17 mouse cellular contexts compared by ENCODE assay signal in genomic region chr12:17493053-17493452, GRCm38 (mm10). TPM values are rescaled to one million over a fixed set of nuclear protein-coding genes. Genes with fewer than 3 reads are reported as not detected.
DNase-seq lines count a peak whose midpoint lies in the region; ATAC-seq and TF ChIP-seq lines count a peak whose summit lies in the region.
"Had no signal": no experiment of that assay in that cellular context is flagged by ENCODE, and none has a peak within 500 bp of the region (broad histone marks: within the 10 kb centered on the region; RNA-seq: fewer than 3 reads in every experiment).

No protein-coding gene starts in this region.

- no peaks in the 10 kb centered on the region for H3K27me3 ChIP-seq in kidney, postnatal 0 days (ENCODE audit: insufficient read depth, low read length)
- H3K27me3 ChIP-seq in liver, embryonic 16.5 days (ENCODE audit: control insufficient read depth, insufficient read depth, low read depth, low read length), result no peaks in the 10 kb centered on the region
- H3K27me3 ChIP-seq in heart, embryonic 11.5 days (ENCODE audit: control insufficient read depth, insufficient read depth, low read length), result no peaks in the 10 kb centered on the region; the same call in 1 of the 2 replicates
- H3K27me3 ChIP-seq: embryonic facial prominence, embryonic 12.5 days; forebrain, embryonic 13.5 days; heart, embryonic 13.5 days had no signal

- TF ChIP-seq CTCF in kidney, postnatal 0 days (IDR thresholded peaks at IDR 0.05; ENCODE audit: low read depth), result no peak

- 0 out of 2 replicates have a peak, but pooled peaks cover 3% of the 10 kb centered on the region for H3K4me1 ChIP-seq in kidney, postnatal 0 days (replicated peaks; ENCODE audit: insufficient read depth, low read length)
- H3K4me1 ChIP-seq in liver, embryonic 16.5 days (ENCODE audit: control insufficient read depth, low read depth, low read length), result peaks cover 11% of the 10 kb centered on the region
- H3K4me1 ChIP-seq in heart, embryonic 11.5 days (ENCODE audit: control insufficient read depth, insufficient read depth, low read length), result peaks cover 8% of the 10 kb centered on the region

- ATAC-seq in kidney, postnatal 0 days (replicated peaks; ENCODE audit: low FRiP score, low read depth), result 0 out of 2 replicates have a peak, but pooled peaks have one; percentile 12
- 0 out of 2 replicates have a peak, but pooled peaks have one; percentile 31 for ATAC-seq in erythroblast, adult 5-6 weeks (replicated peaks; ENCODE audit: low FRiP score, poor library complexity, severe bottlenecking)
- peak; percentile 58; the same call in 1 of the 2 replicates for ATAC-seq in liver, embryonic 16.5 days (ENCODE audit: low read depth)
- ATAC-seq in heart, embryonic 11.5 days (replicated peaks; ENCODE audit: insufficient number of reproducible peaks, low FRiP score, low TSS enrichment), result no peak
- ATAC-seq: forebrain, embryonic 13.5 days; forebrain, postnatal 0 days had no signal

- H3K9ac ChIP-seq in kidney, postnatal 0 days (ENCODE audit: low read depth, low read length), result no peak overlapping the region
- no peak overlapping the region for H3K9ac ChIP-seq in liver, embryonic 16.5 days (ENCODE audit: low read depth, low read length)
- H3K9ac ChIP-seq in heart, embryonic 11.5 days (ENCODE audit: low read depth, low read length), result no peak overlapping the region
- H3K9ac ChIP-seq: embryonic facial prominence, embryonic 12.5 days; forebrain, embryonic 13.5 days; forebrain, postnatal 0 days; heart, embryonic 13.5 days had no signal

- WGBS in kidney, postnatal 0 days, result 90% methylated on average over 7 of the region's 7 CpGs
- 50% methylated on average over 7 of the region's 7 CpGs for WGBS in liver, embryonic 16.5 days (ENCODE audit: insufficient replicate concordance)
- 76% methylated on average over 7 of the region's 7 CpGs for WGBS in heart, embryonic 11.5 days (ENCODE audit: insufficient replicate concordance)

- no peak overlapping the region for H3K27ac ChIP-seq in kidney, postnatal 0 days
- no peak overlapping the region for H3K27ac ChIP-seq in liver, embryonic 16.5 days (ENCODE audit: low read length)
- H3K27ac ChIP-seq in heart, embryonic 11.5 days (ENCODE audit: low read depth, low read length), result no peak overlapping the region
- H3K27ac ChIP-seq: embryonic facial prominence, embryonic 12.5 days; forebrain, embryonic 13.5 days; heart, embryonic 13.5 days had no signal

- no peaks in the 10 kb centered on the region for H3K36me3 ChIP-seq in kidney, postnatal 0 days (ENCODE audit: insufficient read depth, low read length)
- no peaks in the 10 kb centered on the region for H3K36me3 ChIP-seq in liver, embryonic 16.5 days (ENCODE audit: control insufficient read depth, insufficient read depth)
- no peaks in the 10 kb centered on the region for H3K36me3 ChIP-seq in heart, embryonic 11.5 days (ENCODE audit: control insufficient read depth, insufficient read depth, low read length)
- H3K36me3 ChIP-seq: embryonic facial prominence, embryonic 12.5 days; heart, embryonic 13.5 days had no signal

- H3K4me2 ChIP-seq in kidney, postnatal 0 days (ENCODE audit: low read length), result no peak overlapping the region
- H3K4me2 ChIP-seq in liver, embryonic 16.5 days (ENCODE audit: low read depth, low read length), result 0 out of 2 replicates have a peak overlapping the region, but pooled peaks have one; percentile 14
- H3K4me2 ChIP-seq in heart, embryonic 11.5 days, result no peak overlapping the region
- H3K4me2 ChIP-seq: embryonic facial prominence, embryonic 12.5 days; forebrain, embryonic 13.5 days; heart, embryonic 13.5 days had no signal

- DNase-seq in kidney, postnatal 0 days (ENCODE audit: low spot score), result no peak
- DNase-seq in kidney, adult 11 months, result no peak
- peak; percentile 36 for DNase-seq in testis, postnatal 10 days (ENCODE audit: low spot score)
- DNase-seq in testis, postnatal 14 days (ENCODE audit: low spot score), result no peak
- DNase-seq: adrenal gland, postnatal 10 days; cerebellum, adult 11-12 months; cerebellum, adult 9-10 months; cerebellum, postnatal 25 days; forebrain, postnatal 0 days; gastrocnemius, postnatal 25 days; heart, postnatal 36 days had no signal

- H3K4me3 ChIP-seq in kidney, postnatal 0 days (replicated peaks; ENCODE audit: low read depth, low read length), result no peak overlapping the region
- no peak overlapping the region for H3K4me3 ChIP-seq in liver, embryonic 16.5 days (ENCODE audit: low read depth, low read length)
- H3K4me3 ChIP-seq in heart, embryonic 11.5 days (ENCODE audit: low read depth, low read length), result no peak overlapping the region
- H3K4me3 ChIP-seq: embryonic facial prominence, embryonic 12.5 days; forebrain, embryonic 13.5 days; heart, embryonic 13.5 days had no signal

- no peaks in the 10 kb centered on the region for H3K9me3 ChIP-seq in kidney, postnatal 0 days (replicated peaks; ENCODE audit: low read length)
- no peaks in the 10 kb centered on the region for H3K9me3 ChIP-seq in liver, embryonic 16.5 days (replicated peaks; ENCODE audit: control insufficient read depth, low read length)
- no peaks in the 10 kb centered on the region for H3K9me3 ChIP-seq in heart, embryonic 11.5 days (replicated peaks; ENCODE audit: control insufficient read depth, low read length)
- H3K9me3 ChIP-seq: embryonic facial prominence, embryonic 12.5 days; forebrain, embryonic 13.5 days; heart, embryonic 13.5 days had no signal

RNA-seq across cellular contexts. Expression of gene Odc1, which starts 51.5 kb away (rescaled TPM):
- polyA plus RNA-seq in kidney, postnatal 0 days (2015; fragmentation: Nextera tagmentation; extraction: Ambion mirVana), result 149 and 153 TPM in 2 replicates
- 578 and 641 TPM in 2 replicates for total RNA-seq in erythroblast, adult 5-6 weeks (2015; ENCODE audit: low replicate concordance)
- total RNA-seq in erythroblast, adult 5-6 weeks (2017; ENCODE audit: low replicate concordance), result 1,162 and 1,709 TPM in 2 replicates
- 301 and 303 TPM in 2 replicates for polyA plus RNA-seq in liver, embryonic 16.5 days (2015; fragmentation: Nextera tagmentation; extraction: Ambion mirVana)
- 158 and 159 TPM in 2 replicates for polyA plus RNA-seq in heart, embryonic 11.5 days (2014; fragmentation: Nextera tagmentation; extraction: Ambion mirVana)
